Comparison of ENCODE assay signal across 26 mouse cellular contexts in genomic region chr17:75808025-75808424, GRCm38 (mm10).
DNase-seq lines count a peak whose midpoint lies in the region; ATAC-seq and TF ChIP-seq lines count a peak whose summit lies in the region.
"Had no signal": no experiment of that assay in that cellular context is flagged by ENCODE, and none has a peak within 500 bp of the region (broad histone marks: within the 10 kb centered on the region; RNA-seq: fewer than 3 reads in every experiment).

No protein-coding gene starts in this region.

- no peak overlapping the region for H3K9ac ChIP-seq in midbrain, embryonic 11.5 days (ENCODE audit: low read length)
- no peak overlapping the region for H3K9ac ChIP-seq in midbrain, embryonic 15.5 days
- no peak overlapping the region for H3K9ac ChIP-seq in liver, embryonic 11.5 days (ENCODE audit: low read depth, low read length)
- H3K9ac ChIP-seq in liver, postnatal 0 days (replicated peaks) = no peak overlapping the region
- H3K9ac ChIP-seq: embryonic facial prominence, embryonic 12.5 days; forebrain, embryonic 15.5 days; heart, embryonic 15.5 days; midbrain, embryonic 13.5 days had no signal

- peak; percentile 93 for TF ChIP-seq EP300 in liver, postnatal 0 days (IDR thresholded peaks at IDR 0.05; ENCODE audit: low read depth)

- no peak overlapping the region for H3K4me2 ChIP-seq in midbrain, embryonic 11.5 days
- no peak overlapping the region for H3K4me2 ChIP-seq in midbrain, embryonic 15.5 days
- H3K4me2 ChIP-seq in liver, embryonic 11.5 days = no peak overlapping the region
- H3K4me2 ChIP-seq in liver, postnatal 0 days (ENCODE audit: low read depth, low read length) = no peak overlapping the region
- H3K4me2 ChIP-seq: embryonic facial prominence, embryonic 12.5 days; forebrain, embryonic 15.5 days; heart, embryonic 15.5 days; midbrain, embryonic 13.5 days had no signal

- no peaks in the 10 kb centered on the region for H3K9me3 ChIP-seq in heart, embryonic 10.5 days
- no peaks in the 10 kb centered on the region for H3K9me3 ChIP-seq in midbrain, embryonic 11.5 days (ENCODE audit: control insufficient read depth, low read length)
- no peaks in the 10 kb centered on the region for H3K9me3 ChIP-seq in midbrain, embryonic 15.5 days
- no peaks in the 10 kb centered on the region for H3K9me3 ChIP-seq in liver, embryonic 11.5 days (ENCODE audit: control insufficient read depth, low read length)
- H3K9me3 ChIP-seq in liver, postnatal 0 days (ENCODE audit: low read length) = no peaks in the 10 kb centered on the region
- H3K9me3 ChIP-seq: embryonic facial prominence, embryonic 12.5 days; forebrain, embryonic 15.5 days; heart, embryonic 15.5 days; midbrain, embryonic 13.5 days had no signal

- no peak overlapping the region for H3K4me3 ChIP-seq in heart, embryonic 10.5 days
- no peak overlapping the region for H3K4me3 ChIP-seq in midbrain, embryonic 11.5 days (ENCODE audit: low read depth, low read length)
- no peak overlapping the region for H3K4me3 ChIP-seq in midbrain, embryonic 15.5 days
- no peak overlapping the region for H3K4me3 ChIP-seq in liver, embryonic 11.5 days (ENCODE audit: low read depth, low read length)
- no peak overlapping the region for H3K4me3 ChIP-seq in liver, postnatal 0 days (ENCODE audit: low read depth, low read length)
- H3K4me3 ChIP-seq: embryonic facial prominence, embryonic 12.5 days; erythroblast, embryonic 14.5 days; forebrain, embryonic 15.5 days; heart, embryonic 15.5 days; midbrain, embryonic 13.5 days had no signal

- TF ChIP-seq CTCF in liver, postnatal 0 days (IDR thresholded peaks at IDR 0.05; ENCODE audit: low read depth) = no peak

- no peak overlapping the region for H3K27ac ChIP-seq in heart, embryonic 10.5 days
- H3K27ac ChIP-seq in midbrain, embryonic 11.5 days (ENCODE audit: low read depth, low read length) = no peak overlapping the region
- H3K27ac ChIP-seq in midbrain, embryonic 15.5 days = no peak overlapping the region
- no peak overlapping the region for H3K27ac ChIP-seq in liver, embryonic 11.5 days (ENCODE audit: low read depth, low read length)
- no peak overlapping the region for H3K27ac ChIP-seq in liver, postnatal 0 days (ENCODE audit: low read depth)
- H3K27ac ChIP-seq: embryonic facial prominence, embryonic 12.5 days; forebrain, embryonic 15.5 days; heart, embryonic 15.5 days; hindbrain, postnatal 0 days; midbrain, embryonic 13.5 days had no signal

- peak; percentile 10; the same call in 1 of the 2 replicates for ATAC-seq in midbrain, embryonic 11.5 days (ENCODE audit: low FRiP score)
- no peak for ATAC-seq in midbrain, embryonic 15.5 days (replicated peaks)
- peak; percentile 94 for ATAC-seq in liver, embryonic 11.5 days (replicated peaks; ENCODE audit: low FRiP score)
- peak; percentile 88 for ATAC-seq in liver, postnatal 0 days
- ATAC-seq: hindbrain, postnatal 0 days; midbrain, embryonic 13.5 days had no signal

- peak; percentile 83 for DNase-seq in heart, embryonic 10.5 days (ENCODE audit: low spot score)
- DNase-seq in heart, adult 9 months (ENCODE audit: low spot score in 2 of 2) = no peak
- DNase-seq in midbrain, embryonic 11.5 days (ENCODE audit: low spot score, missing footprints) = no peak
- DNase-seq in liver, embryonic 11.5 days (ENCODE audit: low spot score) = no peak
- no peak for DNase-seq in liver, postnatal 0 days
- no peak for DNase-seq in layer of hippocampus, postnatal 25 days (ENCODE audit: extremely low spot score in 1 of 2, low spot score in 1 of 2)
- no peak for DNase-seq in left cerebral cortex, postnatal 10 days (ENCODE audit: extremely low spot score in 1 of 2, low spot score in 2 of 2)
- DNase-seq: adrenal gland, postnatal 36 days; cerebellum, adult 11 months; cerebellum, postnatal 14 days; gastrocnemius, postnatal 10 days; heart, adult 11 months; kidney, adult 2 months; kidney, postnatal 10 days; lung, adult 18-20 months; lung, postnatal 10 days; right cerebral cortex, postnatal 25 days; spleen, adult 18-20 months; thymus, postnatal 36 days had no signal

- H3K36me3 ChIP-seq in heart, embryonic 10.5 days = no peaks in the 10 kb centered on the region
- H3K36me3 ChIP-seq in midbrain, embryonic 11.5 days (ENCODE audit: control insufficient read depth, insufficient read depth, low read length) = no peaks in the 10 kb centered on the region
- no peaks in the 10 kb centered on the region for H3K36me3 ChIP-seq in midbrain, embryonic 15.5 days (replicated peaks)
- no peaks in the 10 kb centered on the region for H3K36me3 ChIP-seq in liver, embryonic 11.5 days (ENCODE audit: control insufficient read depth, insufficient read depth, low read length)
- H3K36me3 ChIP-seq in liver, postnatal 0 days (replicated peaks; ENCODE audit: insufficient read depth, low read length) = no peaks in the 10 kb centered on the region
- H3K36me3 ChIP-seq: embryonic facial prominence, embryonic 12.5 days; forebrain, embryonic 15.5 days; heart, embryonic 15.5 days; midbrain, embryonic 13.5 days had no signal

- no peaks in the 10 kb centered on the region for H3K4me1 ChIP-seq in heart, embryonic 10.5 days
- no peaks in the 10 kb centered on the region; the same call in 1 of the 2 replicates for H3K4me1 ChIP-seq in midbrain, embryonic 11.5 days (ENCODE audit: control insufficient read depth, insufficient read depth, low read length)
- no peaks in the 10 kb centered on the region for H3K4me1 ChIP-seq in midbrain, embryonic 15.5 days
- H3K4me1 ChIP-seq in liver, embryonic 11.5 days (replicated peaks; ENCODE audit: control insufficient read depth, insufficient read depth, low read length) = 0 out of 2 replicates have a peak, but pooled peaks cover 4% of the 10 kb centered on the region
- no peaks in the 10 kb centered on the region; the same call in 1 of the 2 replicates for H3K4me1 ChIP-seq in liver, postnatal 0 days (ENCODE audit: insufficient read depth)
- H3K4me1 ChIP-seq: embryonic facial prominence, embryonic 12.5 days; heart, embryonic 15.5 days had no signal

- 57% methylated on average over 1 of the region's 1 CpGs for WGBS in heart, embryonic 10.5 days
- WGBS in midbrain, embryonic 11.5 days = 67% methylated on average over 1 of the region's 1 CpGs
- WGBS in midbrain, embryonic 15.5 days = 68% methylated on average over 1 of the region's 1 CpGs
- 37% methylated on average over 1 of the region's 1 CpGs for WGBS in liver, embryonic 11.5 days
- 39% methylated on average over 1 of the region's 1 CpGs for WGBS in liver, postnatal 0 days (ENCODE audit: insufficient replicate concordance)

- intact Hi-C loops in left cerebral cortex, postnatal 10 days (cut with DNase I) = no loop called here

- no peaks in the 10 kb centered on the region for H3K27me3 ChIP-seq in heart, embryonic 10.5 days (ENCODE audit: insufficient read depth, poor library complexity, severe bottlenecking)
- H3K27me3 ChIP-seq in midbrain, embryonic 11.5 days (ENCODE audit: control insufficient read depth, insufficient read depth, low read length) = no peaks in the 10 kb centered on the region
- H3K27me3 ChIP-seq in midbrain, embryonic 15.5 days (replicated peaks) = no peaks in the 10 kb centered on the region
- no peaks in the 10 kb centered on the region for H3K27me3 ChIP-seq in liver, embryonic 11.5 days (replicated peaks; ENCODE audit: control insufficient read depth, insufficient read depth, low read length)
- H3K27me3 ChIP-seq in liver, postnatal 0 days (ENCODE audit: insufficient read depth, low read length) = no peaks in the 10 kb centered on the region
- H3K27me3 ChIP-seq: embryonic facial prominence, embryonic 12.5 days; forebrain, embryonic 15.5 days; heart, embryonic 15.5 days; midbrain, embryonic 13.5 days had no signal
